Mouse (Mus musculus): Measurements from ENCODE around the gene Sez6l2.

- TF ChIP-seq CTCF (IDR thresholded peaks at IDR 0.05), result no peak
- no peak for TF ChIP-seq EP300 (IDR thresholded peaks at IDR 0.05; ENCODE audit: insufficient read depth, low read depth, low read length)
Measured at GRCm38 (mm10) chr7:126914844-126915243, 35.5 kb upstream of the Sez6l2 start.

Measured in heart, adult 2 months (tissue).